Mouse (Mus musculus): Measurements from ENCODE around the gene Tmem132d.
A peak's percentile ranks its signal among the peaks of the same experiment; 100 is the strongest.

Gene Tmem132d

DNA sequence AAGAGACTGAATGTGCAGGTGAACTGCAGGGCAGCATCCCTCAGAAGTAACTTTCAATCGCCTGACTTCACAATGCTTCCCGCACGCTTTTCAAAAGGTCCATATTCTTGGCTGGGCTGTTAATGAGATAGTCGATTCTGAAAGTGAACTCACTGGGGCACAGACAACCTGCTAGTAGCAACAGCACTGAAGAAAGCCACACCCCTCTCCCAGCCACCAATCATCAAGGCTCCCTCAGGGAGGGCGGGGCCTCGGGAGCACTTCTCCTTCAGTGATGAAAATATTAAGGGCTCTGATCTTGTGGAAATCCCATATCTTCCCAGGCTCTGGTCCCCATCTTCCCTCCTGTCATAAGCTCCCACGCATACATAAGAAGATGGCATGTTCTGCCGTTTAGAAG is 27.8 kb downstream of the Tmem132d start:
- no peak for DNase-seq (ENCODE audit: low spot score in 2 of 2)

DNA sequence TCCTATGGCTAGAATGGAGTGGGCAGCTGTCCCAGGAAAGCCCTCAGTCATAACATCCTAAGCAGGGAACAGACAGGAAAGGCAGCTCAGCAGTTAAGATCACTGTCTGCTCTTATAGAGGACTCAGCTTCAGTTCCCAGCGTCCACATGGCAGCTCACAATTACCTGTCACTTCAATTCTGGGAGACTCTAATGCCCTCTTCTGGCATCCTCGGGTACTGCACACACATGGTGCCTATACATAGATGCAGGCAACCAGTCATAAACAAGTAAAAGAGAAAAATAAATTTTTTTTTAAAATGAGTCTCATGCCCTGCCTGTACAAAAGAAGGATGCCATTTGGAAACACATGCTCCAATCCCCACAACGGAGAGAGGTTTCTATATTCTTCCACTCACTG is 28.7 kb downstream of the Tmem132d start:
- no peak for DNase-seq (ENCODE audit: low spot score in 2 of 2)

DNA sequence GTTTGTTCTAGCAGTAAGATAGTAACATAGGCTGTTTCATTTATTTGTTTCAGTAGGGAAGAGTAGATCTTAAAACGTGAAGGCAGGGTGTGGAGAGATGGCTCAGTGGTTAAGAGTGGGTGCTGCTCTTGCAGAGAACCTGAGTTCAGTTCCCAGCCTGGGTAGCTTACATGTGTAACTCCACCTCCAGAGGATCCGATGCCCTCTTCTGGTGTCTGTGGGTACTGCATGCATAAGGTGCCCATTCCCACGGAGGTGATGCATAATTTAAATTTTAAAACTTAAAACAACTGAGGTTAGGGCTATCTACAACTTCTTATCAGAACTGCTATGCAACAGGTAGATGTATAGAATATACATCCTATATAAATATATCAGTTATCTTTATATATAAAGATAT is 40.5 kb downstream of the Tmem132d start:
- DNase-seq (ENCODE audit: low spot score in 2 of 2): no peak

DNA sequence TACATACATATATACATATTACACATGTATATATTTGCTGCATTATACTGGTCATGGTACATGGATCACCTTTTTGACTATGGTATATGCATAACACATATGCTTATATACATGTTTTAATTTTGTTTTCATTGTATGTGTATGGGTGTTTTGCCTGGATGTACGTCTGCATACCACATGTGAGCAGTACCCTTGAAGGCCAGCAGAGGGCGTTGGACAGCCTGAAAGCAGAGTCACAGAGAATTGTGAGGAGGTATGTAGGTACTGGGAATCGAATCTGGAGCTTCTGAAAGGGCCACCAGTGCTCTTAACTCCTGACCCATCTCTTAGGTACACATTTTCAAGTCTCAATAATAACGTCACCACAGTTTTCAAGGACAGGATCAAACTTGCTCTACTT is 43.2 kb downstream of the Tmem132d start:
- no peak for DNase-seq (ENCODE audit: low spot score in 2 of 2)

DNA sequence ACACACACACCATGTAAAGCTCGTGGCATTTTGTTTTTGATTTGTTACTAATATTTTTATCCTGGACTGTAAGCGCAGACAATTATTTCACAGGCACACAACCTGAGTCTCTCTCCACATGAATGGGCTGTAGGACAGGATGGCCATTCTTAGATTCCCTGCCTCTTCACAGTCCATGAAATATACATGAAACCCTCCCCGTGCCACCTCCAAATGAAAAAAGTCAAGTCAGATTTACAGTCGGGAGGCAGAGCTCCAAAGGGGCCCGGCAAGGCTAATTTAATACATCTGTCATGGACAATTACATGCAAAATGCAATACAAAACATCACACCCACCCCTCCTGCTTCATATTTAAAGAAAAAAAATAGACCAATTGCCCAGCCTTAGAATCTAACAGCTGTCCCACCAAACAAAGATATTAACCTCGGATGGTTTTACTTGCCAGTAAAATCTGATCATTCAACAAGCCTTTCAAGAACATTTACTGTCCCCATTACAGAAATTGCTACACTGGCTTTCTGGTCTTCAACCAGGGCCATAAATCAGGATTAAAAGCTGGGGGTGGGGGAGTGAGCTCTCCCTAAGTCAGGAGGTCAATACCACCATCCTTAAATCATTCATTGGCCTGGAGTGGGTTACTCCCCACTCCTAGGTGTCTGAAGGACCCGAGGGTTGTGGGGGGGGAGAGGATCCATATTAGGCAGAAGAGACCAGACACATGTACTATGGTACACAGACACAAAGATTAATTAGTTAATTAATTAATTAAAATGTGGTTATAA is 44.3 kb downstream of the Tmem132d start:
- DNase-seq (ENCODE audit: low spot score in 2 of 2): no peak

DNA sequence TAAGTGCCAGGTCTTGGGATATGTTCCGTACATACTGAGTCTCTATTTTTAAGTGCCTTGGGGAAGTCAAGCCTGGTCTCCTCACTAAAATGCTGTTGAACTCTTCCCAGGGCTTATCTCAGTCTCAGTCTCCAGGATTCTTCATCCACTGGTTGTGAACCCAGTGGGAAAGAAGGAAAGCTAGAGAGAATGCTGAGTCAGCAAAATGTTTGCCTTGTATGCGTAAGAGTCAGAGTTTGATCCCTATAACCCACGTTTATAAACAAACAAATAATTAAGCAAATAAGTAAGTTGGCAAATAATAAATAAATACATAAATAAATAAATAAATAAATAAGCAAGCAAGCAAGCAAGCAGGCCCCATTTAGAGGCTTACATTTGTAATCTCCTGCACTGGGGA is 63.1 kb downstream of the Tmem132d start:
- DNase-seq (ENCODE audit: low spot score in 2 of 2): no peak

DNA sequence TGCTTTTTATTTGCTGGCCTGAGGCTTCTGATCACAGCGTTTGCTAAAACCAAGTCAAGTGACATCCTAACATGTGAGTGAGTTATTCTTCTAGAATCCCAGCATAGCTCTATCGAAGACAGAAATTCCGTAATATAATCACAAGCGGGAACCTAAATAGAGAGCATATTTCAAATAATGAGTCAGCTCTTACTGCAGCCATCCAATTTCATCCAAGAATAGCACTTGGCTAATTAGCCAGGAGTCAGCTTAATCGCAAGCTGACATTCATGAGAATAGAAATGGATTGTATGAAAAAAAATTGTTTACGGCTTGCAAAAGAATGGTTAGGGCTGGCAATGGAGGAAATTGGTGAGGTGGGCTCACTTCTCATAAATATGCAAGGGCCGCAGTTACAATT is 63.8 kb downstream of the Tmem132d start:
- no peak for DNase-seq (ENCODE audit: low spot score in 2 of 2)

DNA sequence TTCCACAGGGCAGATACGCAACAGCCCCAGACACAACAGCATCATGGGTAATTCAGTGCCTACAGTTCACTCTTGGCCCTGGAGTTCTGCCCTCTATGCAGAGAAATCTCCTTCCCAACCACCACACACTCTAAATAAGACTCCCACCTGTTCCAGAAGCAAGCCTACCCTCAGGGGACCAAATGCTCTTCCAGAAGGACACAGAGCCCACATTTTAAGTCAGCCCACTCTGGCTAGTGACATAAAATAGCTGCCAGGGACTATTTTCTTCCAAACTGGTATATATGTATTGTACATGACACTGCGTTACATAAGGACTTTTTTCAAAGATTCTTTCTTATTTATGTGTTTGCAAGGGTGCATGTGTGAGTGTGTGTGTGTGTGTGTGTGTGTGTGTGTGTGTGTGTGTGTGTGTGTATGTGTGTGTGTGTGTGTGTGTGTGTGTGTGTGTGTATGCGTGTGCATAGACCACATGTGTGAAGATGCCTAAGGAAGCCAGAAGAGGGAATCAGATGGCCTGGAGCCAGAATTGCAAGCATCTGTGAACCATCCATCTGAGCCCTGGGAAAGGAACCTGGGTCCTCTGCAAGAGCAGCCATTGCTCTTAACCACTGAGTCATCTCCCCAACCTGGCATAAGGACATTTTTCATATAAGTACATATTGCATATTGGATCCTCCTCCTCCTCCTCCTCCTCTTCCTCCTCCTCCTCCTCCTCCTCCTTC is 67.5 kb downstream of the Tmem132d start:
- peak; percentile 31 to 50 for DNase-seq (ENCODE audit: low spot score in 2 of 2)

DNA sequence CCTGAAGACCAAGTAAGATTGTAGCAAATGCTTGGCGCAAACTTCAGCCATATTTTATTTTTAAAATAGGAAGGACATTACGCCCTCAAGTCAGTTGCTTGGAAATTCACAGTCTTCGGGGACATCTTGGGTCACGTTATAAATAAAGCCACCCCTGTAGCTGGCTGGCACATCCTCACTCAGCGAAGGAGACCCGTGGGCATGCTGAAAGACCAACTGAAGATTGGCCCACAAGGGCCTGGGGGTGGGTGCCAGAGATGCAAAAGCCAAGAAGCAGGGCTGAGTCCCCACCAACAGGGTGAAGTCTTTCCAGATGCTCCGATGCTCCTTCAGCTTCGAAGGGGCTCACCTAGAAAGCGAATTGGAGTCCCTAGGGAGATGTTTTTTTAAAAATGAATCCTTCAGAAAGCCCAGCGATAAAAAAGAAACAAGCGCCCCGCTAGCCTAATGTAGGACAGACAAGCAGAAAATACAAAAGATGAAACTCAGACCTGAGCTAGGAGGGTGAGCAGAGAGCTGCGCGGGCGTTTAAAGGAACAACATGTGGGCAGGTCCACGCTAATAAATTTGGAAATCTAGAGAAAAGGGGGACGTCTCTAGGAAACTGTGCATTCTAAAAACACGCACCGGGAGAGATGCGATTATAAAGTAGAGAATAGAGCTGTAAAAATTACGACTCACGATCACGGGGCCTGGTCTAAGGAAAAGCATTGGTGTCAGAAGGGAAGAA is 71.8 kb downstream of the Tmem132d start:
- peak in 1 of 2 experiments; percentile 61 for DNase-seq (ENCODE audit: low spot score in 2 of 2)

DNA sequence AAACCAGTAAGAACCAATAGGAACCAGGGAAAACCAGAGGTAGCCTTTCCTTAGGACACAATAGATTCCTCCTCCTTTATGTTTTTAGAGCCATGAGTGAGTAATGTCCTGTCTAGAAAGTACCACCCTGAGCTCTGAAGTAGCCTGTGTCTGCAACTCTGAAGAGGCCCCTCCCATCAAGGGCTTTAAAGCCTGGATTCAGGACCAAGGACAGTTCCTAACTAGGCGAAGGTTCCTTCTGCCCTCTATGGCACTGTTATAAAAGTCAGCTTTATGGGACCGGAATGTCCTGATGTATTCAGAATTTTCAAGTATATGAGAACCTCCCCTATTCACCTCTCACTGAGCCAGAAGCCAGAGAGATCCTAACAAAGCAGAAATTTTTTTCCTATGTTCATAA is 84.0 kb downstream of the Tmem132d start:
- no peak for DNase-seq (ENCODE audit: low spot score in 2 of 2)

DNA sequence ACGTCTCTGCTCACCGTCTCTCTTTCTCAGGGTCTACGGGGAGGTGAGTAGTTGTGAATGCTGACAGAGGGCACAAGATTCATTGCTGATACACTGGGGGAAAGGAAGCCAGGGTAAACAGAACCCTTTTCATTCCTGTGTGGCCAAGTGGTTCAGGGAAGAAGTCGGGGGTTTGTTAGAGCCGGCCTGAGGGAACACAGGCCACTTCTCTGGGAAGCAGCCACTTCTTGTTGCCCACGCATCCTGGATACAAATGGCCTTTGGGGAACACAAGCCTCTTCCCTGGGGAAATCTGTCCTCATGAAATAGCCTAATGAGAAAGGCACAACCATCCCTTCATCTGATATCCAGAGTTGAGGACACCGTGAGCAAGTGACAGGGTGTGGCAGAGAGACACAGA is 96.0 kb downstream of the Tmem132d start:
- DNase-seq (ENCODE audit: low spot score in 2 of 2): no peak

DNA sequence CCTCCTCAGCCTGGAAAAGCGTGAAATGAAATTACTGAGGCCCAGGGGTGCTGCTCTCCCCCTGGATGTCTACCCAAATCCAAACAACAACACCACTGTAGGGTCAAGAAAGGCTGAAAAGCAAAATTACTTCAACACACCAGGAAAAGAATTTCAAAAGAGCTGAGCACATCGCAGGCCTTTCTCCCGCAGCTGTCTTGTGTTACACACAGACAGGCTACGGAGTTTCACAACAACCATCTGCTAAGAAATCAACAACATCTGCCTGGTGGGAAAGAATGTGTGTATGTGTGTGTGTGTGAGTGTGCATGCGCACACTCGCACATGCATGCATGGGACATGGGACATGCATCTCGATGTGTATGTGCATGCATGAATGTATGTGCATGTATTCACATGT is 100.1 kb downstream of the Tmem132d start:
- DNase-seq (ENCODE audit: low spot score in 2 of 2): no peak

DNA sequence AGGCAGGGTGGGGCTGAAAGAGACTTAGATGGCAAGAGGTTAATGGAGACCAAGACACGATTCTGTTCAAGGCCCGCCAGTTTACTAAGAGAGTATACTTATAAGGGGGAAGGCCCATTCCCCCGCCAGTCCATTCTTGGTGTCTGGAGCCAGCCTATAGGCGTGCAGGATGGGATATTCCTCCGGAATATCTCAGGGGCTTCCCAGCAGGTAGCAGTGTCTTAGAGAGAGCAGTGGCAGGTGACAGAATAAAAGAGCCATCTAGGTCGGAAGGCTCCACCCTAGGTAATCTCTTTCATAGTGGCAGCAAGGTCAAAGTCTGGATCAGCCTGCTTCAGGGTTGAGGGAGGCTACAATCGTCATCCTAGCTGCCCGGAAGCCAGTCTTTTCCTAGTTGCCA is 102.5 kb downstream of the Tmem132d start:
- DNase-seq (ENCODE audit: low spot score in 2 of 2): no peak

DNA sequence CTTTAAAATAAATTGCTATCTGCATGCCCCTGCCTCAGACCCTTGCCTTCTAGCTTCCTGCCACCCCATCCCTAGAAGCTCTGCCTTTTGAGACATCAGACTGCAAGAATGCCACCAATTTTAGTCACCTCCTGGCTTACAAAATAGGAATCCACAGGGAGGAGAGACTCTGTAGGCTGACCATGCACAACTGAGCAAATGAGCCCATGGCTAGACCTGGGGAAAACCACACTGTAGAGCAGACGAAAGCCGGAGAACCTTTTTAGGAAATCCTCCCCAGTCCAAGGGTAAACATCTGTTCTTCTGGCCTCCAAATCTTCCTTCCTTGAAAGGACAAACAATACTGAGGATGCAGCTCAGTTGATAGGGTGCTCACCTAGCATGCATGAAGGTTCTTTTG is 130.5 kb downstream of the Tmem132d start:
- no peak for DNase-seq (ENCODE audit: low spot score in 2 of 2)

DNA sequence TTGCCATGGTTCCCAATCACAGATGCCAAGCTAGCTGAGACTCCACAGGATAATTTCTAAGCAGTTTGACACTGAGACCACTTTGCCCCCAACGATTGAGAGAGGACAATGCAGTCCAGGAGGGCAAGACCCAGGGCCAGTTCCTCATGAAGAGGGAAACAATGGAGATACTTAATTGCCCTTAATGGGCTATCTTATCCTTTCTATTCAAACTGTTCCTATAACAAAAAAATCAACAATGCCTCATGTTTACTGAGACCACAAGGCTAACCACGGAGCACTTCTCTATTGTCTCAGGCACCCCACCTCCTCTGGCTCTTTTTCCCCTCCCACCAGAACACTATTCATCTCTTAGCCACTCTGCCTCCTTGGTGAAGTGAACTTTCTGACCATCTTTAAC is 141.7 kb downstream of the Tmem132d start:
- DNase-seq (ENCODE audit: low spot score in 2 of 2): no peak

DNA sequence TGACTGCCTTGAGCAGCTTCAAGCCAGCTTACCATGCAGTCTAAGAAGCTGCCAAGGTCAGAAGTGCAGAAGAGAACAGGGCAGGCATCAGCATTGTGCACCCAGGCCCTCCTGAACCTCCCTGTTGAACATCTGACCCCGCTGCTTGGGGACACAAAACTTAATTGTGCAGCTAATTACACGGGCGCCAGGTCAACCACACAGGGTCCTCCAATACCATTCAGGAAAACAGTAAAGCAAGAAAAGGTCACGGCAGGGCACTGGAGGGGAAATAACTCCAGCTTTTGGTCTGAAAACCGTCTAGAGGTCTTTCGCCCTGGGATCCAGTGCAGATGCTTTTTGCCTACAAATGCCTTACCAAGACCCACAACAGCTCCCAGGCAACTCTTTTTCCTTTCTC is 159.6 kb downstream of the Tmem132d start:
- DNase-seq (ENCODE audit: low spot score in 2 of 2): no peak

DNA sequence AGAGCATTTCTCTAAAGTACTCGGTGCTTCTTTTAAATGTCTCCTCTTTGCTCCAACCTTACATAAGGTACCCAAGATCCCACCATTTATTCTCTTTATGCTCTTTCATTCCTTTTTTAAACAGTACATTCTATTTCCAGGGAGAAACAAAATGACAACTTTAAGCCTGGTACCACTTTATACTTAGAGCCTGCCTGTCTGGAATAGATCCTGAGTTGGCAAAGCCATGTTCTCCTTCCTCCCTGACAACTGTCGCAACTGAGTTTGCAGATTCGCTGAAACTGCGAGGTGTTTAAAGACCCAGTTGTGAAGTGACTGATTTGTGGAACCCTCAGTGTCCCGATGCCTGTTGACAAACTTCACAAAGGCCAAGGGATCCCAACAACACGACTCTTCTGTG is 165.5 kb downstream of the Tmem132d start:
- peak in 1 of 2 experiments; percentile 57 for DNase-seq (ENCODE audit: low spot score in 2 of 2)

DNA sequence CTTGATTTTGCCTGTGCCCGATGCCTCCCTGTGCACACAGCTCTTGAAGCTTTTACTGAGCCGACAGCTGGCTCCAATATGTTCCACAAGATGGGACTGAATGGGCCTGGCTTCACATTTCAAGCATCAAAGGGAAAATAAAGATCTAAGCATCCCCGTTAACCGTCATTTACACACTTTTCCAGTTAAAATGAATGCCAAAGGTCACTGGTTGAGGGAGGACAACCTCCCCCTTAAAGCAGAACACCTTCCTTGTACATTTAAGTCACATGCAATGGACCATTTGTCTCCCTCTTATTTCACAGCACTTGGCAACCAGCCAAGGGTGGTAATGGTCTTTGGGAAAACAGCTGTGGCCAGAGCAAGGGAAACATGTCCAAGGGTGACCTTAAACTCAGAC is 188.7 kb downstream of the Tmem132d start:
- no peak for DNase-seq (ENCODE audit: low spot score in 2 of 2)

DNA sequence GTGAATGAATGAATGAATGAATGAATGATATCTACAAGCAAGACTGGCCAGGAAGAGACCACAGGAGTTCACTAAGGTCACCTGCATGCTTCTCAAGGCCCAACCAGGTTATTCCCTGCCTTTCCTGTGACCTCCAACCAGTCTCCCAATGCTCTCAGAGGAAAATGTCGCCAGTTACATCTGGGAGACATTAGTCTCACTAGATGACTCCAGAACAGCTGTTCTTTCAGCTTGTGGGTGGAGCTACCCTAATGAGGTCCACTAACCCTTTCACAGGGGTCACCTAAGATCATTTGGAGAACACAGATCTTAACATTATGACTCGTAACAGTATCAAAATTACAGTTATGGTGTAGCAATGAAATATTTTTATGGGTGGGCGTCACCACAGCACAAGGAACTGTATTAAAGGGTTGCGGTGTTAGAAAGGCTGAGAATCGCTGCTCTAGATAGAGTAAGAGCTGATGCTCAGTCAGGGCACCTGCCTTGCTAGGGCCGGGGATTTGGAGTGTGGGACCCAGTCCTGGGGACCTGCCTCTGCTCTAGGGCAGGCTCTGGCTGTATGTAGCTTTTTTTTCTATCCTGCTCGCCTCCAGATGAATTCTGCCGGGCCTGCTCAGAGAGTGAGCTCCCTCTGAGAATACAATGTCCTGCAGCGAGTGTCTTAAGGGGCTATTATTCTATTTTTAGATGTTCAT is 196.1 kb downstream of the Tmem132d start:
- no peak for DNase-seq (ENCODE audit: low spot score in 2 of 2)

DNA sequence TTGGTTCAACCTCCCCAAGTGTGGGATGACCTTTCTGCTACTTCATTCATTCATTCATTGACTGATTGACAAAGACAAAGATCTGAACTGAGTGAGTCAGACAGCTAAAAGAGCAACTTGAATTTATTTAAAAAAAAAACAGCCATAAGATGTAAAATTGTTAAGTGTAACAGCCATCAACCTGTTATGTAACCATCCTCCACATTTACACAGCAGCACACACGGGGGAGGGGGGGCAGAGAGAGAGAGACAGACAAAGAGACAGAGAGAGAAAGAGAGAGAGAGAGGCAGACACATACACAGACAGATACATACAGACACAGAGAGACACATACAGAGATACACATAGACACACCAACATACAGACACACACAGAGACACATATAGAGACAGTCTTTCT is 197.3 kb downstream of the Tmem132d start:
- peak in 1 of 2 experiments; percentile 12 for DNase-seq (ENCODE audit: low spot score in 2 of 2)

DNA sequence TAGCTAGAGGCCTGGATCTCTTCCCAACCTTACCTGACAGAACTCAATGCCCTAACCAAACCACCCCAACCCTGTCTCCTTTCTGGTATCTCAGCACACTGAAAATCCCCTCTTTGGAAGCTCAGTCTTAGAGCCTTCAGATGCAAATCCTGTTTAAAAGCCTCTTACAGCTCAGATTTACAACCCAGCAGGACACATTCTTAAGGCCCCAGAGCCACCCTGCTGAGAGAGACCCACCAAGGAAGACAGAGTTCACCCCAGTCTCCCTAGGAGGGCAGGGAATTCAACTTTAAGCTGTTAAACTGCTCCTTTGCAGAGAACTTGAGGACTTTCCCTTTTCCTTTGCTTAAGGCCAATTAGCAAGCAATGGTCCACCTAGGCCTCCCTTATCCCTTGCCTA is 199.8 kb downstream of the Tmem132d start:
- no peak for DNase-seq (ENCODE audit: low spot score in 2 of 2)

DNA sequence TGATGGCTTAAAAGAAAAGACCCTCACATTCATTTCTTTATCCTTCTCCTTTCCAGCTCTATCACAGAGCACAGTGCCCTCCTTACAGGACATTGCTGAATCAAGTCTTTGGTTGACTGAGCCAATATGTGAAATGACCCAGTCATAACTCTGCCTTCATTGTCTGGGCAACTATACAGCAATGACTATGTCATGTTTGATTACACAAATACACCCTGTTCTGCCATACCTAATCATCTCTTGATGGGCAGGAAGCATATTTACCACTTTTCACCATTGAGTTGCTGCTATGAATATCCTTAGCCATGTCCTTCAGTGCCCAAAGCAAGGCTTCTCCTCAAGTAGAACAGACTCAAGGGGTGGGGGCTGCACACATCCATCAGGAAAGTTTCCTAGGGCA is 214.6 kb downstream of the Tmem132d start:
- DNase-seq (ENCODE audit: low spot score in 2 of 2): no peak
